Mouse (Mus musculus) stomach, embryonic 15.5 days (tissue): ENCODE measurements around the gene Cfap221. TPM values are rescaled to one million over a fixed set of nuclear protein-coding genes. Genes with fewer than 3 reads are reported as not detected.
A peak's percentile ranks its signal among the peaks of the same experiment; 100 is the strongest.

Experiments
- ATAC-seq: fragments of 200-750 bp; cut with Nextera tagmentation; 2 replicates; pipeline ENCODE4 v1.8.0; 2017; ENCODE audit warnings: low read depth, moderate number of reproducible peaks, moderate TSS enrichment; ENCODE audit not compliant: insufficient read depth, low FRiP score
- H3K27ac ChIP-seq: fragments of 300-500 bp; sonication (generic); 2 replicates; pipeline ENCODE4 v1.5.1; 2015; ENCODE audit warnings: mild to moderate bottlenecking, inconsistent platforms
- H3K27me3 ChIP-seq: fragments of 300-500 bp; sonication (generic); replicated peaks from 2 replicates; pipeline ENCODE4 v1.6.1; 2015; ENCODE audit warnings: inconsistent platforms
- H3K36me3 ChIP-seq: fragments of 300-500 bp; sonication (generic); 2 replicates; pipeline ENCODE4 v1.6.1; 2015; ENCODE audit warnings: inconsistent platforms
- H3K4me1 ChIP-seq: fragments of 300-500 bp; sonication (generic); 2 replicates; pipeline ENCODE4 v1.6.1; 2015; ENCODE audit warnings: inconsistent platforms
- H3K4me2 ChIP-seq: fragments of 300-500 bp; sonication (generic); 2 replicates; pipeline ENCODE4 v1.6.1; 2015; ENCODE audit warnings: mild to moderate bottlenecking, inconsistent platforms
- H3K4me3 ChIP-seq: fragments of 300-500 bp; sonication (generic); replicated peaks from 2 replicates; pipeline ENCODE4 v1.5.1; 2015; ENCODE audit warnings: inconsistent platforms
- H3K9ac ChIP-seq: fragments of 300-500 bp; sonication (generic); 2 replicates; pipeline ENCODE4 v1.6.1; 2015; ENCODE audit warnings: inconsistent platforms
- H3K9me3 ChIP-seq: fragments of 300-500 bp; sonication (generic); 2 replicates; pipeline ENCODE4 v1.6.1; 2016; ENCODE audit warnings: inconsistent platforms
- WGBS: fragments of 180-500 bp; shearing (Covaris S2); methylation state at CpG from one replicate; pipeline ENCODE4 v1.1.7; 2015; 5-methylcytosine and 5-hydroxymethylcytosine counted together
- polyA plus RNA-seq: library from polyadenylated mRNA; unstranded; fragments of >200 nt; fragmentation: Nextera tagmentation; extraction: Ambion mirVana; gene quantifications from 2 replicates; pipeline ENCODE4 v1.2.1, GENCODE M21; 2015

The Cfap221 gene
- polyA plus RNA-seq, result 0.24 TPM in 1 of 2 replicates, not detected in the other

DNA sequence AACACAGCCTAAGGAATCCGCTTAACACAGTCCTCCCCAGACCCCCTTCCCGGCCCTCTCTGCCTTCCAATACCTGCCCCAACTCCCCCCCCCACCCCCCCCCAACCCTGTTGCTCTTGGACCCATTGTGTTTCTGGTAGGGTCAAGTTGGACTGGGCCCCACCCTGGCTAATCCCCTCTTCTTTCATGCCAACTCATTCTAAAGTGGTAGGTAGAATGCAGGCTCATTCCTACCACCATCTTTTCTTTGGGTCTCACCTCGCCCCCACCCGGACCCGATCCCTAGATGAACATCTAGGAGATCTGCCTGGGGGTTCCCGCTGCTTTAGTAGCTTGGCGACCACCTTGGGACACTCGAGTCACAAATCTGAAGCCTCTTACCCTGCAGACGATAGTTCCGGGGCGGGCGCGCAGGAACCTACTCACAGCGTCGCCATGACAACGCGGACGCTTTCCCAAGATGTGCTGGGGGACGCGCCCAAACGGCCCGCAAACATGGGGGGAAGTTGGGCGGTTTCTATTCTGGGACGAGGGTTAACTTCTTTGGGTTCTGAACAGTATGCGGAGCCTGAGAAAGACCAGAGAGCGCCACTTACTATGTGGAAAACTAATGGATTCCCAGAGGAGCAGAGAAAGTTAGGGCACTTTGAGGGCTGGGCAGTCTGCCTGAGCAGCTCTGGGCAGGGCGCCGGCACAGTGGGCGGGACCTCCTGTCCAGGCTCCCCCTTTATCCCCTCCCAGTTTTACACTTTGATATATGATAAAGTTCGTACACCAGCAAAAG, at the start of gene Cfap221:
TSS of gene Cfap221 (minus strand) at position 437 of the 784 bp plus-strand sequence.
- peak; percentile 92 for ATAC-seq
- H3K4me2 ChIP-seq, result peak within 1 kb of the TSS; percentile 71
- no peaks in the 10 kb centered on the region for H3K4me1 ChIP-seq
- no peaks in the 10 kb centered on the region for H3K36me3 ChIP-seq
- WGBS, result 6% methylated on average over 30 of the region's 30 CpGs
- H3K9me3 ChIP-seq, result no peaks in the 10 kb centered on the region
- H3K9ac ChIP-seq, result no peak within 1 kb of the TSS
- no peaks in the 10 kb centered on the region for H3K27me3 ChIP-seq
- H3K4me3 ChIP-seq, result peak within 1 kb of the TSS; percentile 46
- H3K27ac ChIP-seq, result no peak within 1 kb of the TSS

DNA sequence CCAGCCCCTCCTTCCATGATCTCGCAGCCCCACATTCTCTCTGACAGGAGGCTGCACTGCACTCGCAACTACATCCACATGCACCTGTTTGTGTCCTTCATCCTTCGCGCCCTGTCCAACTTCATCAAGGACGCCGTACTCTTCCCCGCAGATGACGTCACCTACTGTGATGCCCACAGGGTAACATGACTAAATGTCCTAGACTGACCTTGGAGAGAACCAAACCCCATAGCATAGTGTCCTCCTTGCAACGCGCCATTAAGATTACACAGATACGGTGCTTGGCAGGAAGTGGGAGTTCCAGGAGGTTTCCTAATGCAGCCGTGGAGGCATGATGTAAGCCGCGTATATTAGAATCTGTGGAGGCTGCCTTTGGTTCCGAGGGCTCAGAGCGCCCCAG, 47.5 kb upstream of the Cfap221 start:
- Histone ChIP-seq H3K36me3 (no peaks in the 10 kb centered on the region), H3K9ac (no peak overlapping the region), H3K4me2 (no peak overlapping the region), H3K27ac (no peak overlapping the region), H3K4me3 (no peak overlapping the region), H3K27me3 (no peaks in the 10 kb centered on the region), H3K4me1 (no peaks in the 10 kb centered on the region), H3K9me3 (no peaks in the 10 kb centered on the region)
- ATAC-seq, result no peak
- 79% methylated on average over 16 of the region's 16 CpGs for WGBS

GRCm38 (mm10) chr1:120042421-120042820, 45.4 kb upstream of the Cfap221 start:
- Histone ChIP-seq H3K9me3 (no peaks in the 10 kb centered on the region), H3K4me1 (no peaks in the 10 kb centered on the region), H3K27me3 (no peaks in the 10 kb centered on the region), H3K4me2 (no peak overlapping the region), H3K4me3 (no peak overlapping the region), H3K36me3 (no peaks in the 10 kb centered on the region), H3K9ac (no peak overlapping the region), H3K27ac (no peak overlapping the region)
- ATAC-seq, result no peak
- 76% methylated on average over 8 of the region's 8 CpGs for WGBS

DNA sequence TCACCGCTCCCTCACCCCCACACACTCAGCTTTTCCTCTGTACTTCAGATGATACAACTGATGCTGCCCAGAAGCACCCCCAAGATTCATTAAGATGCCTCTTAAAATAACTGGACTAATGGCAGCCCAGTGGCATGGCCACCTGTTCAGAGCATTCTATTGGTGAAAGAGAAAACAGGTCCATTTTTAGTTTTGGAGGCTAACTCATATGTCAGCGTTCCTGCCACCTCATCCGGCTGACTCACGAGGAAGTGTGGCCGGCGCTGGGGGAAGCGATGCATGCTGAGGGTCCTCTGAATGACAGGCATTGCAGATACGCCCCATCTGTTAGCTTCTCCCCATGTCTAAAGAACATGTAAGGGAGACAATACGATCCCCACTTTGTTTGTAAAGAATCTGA, 41.6 kb upstream of the Cfap221 start:
- ATAC-seq, result no peak
- no peaks in the 10 kb centered on the region for H3K4me1 ChIP-seq
- no peaks in the 10 kb centered on the region for H3K36me3 ChIP-seq

DNA sequence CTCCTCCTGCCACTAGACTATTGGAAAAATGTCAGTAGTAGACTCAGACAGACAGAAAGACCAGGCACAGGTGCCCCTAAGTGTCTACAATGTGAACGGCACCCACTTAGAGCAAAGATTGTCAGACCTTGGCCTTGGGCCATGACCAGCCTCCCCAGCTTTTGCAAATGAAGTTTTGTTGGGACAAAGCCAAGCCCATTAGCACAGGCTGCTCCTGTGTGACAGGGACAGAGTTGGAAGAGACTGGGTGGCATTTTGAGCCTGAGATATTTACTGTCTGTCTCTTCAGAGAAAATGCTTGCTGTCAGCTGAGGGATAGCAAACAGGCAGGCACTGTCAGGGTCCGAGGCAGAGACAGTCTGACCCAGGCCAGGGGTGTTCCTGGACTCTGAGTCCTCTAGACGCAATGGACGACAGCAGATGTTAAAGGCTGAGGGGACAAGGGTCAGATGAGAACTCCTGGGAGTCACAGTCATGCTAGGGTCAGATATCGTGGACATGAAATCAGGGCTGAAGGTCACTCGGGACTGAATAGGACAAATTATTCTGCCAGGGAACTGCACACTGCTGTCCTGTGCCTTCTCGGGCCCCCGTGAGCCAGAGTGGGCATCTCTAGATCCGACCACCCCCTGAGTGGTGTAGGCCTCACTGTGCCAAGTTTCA, 40.1 kb upstream of the Cfap221 start:
- 63% methylated on average over 9 of the region's 9 CpGs for WGBS
- Histone ChIP-seq H3K27ac (no peak overlapping the region), H3K27me3 (no peaks in the 10 kb centered on the region), H3K9ac (no peak overlapping the region), H3K4me2 (no peak overlapping the region), H3K4me3 (no peak overlapping the region), H3K4me1 (no peaks in the 10 kb centered on the region; the same call in 1 of the 2 replicates), H3K9me3 (no peaks in the 10 kb centered on the region), H3K36me3 (no peaks in the 10 kb centered on the region)
- ATAC-seq, result no peak

More for the DNA sequence above, 41.6 kb upstream of the Cfap221 start:
- 81% methylated on average over 9 of the region's 9 CpGs for WGBS
- H3K9ac ChIP-seq, result no peak overlapping the region
- no peaks in the 10 kb centered on the region for H3K9me3 ChIP-seq
- no peak overlapping the region for H3K27ac ChIP-seq
- H3K4me3 ChIP-seq, result no peak overlapping the region
- H3K4me2 ChIP-seq, result no peak overlapping the region
- H3K27me3 ChIP-seq, result no peaks in the 10 kb centered on the region

DNA sequence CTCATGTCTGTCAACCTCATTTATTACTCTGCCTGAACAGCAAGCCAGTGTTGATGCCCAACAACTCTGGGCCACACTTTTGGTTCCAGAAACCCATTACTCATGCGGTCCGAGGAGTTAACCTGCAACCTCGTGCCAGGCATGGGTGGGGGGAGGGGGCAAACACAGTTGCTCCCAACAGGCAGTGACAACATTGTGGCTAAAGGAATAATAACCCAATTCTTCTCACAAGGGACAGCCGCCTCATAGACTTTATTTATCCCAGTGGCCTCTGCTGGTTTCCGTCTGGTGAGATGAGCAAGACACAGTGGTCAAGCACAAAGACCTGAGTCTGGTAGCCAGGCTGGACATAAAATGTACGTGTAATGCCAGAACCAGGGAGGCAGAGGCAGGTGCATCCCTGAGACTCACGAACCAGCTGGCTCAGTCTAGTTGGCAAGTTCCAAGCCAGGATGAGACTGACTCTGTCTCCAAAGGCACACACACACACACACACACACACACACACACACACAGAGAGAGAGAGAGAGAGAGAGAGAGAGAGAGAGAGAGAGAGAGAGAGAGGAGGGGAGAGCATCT, 38.5 kb upstream of the Cfap221 start:
- H3K36me3 ChIP-seq, result no peaks in the 10 kb centered on the region
- no peak for ATAC-seq
- H3K9ac ChIP-seq, result no peak overlapping the region
- no peaks in the 10 kb centered on the region for H3K27me3 ChIP-seq
- no peak overlapping the region for H3K27ac ChIP-seq
- H3K4me2 ChIP-seq, result no peak overlapping the region
- 69% methylated on average over 7 of the region's 7 CpGs for WGBS
- H3K9me3 ChIP-seq, result no peaks in the 10 kb centered on the region
- H3K4me3 ChIP-seq, result no peak overlapping the region
- no peaks in the 10 kb centered on the region; the same call in 1 of the 2 replicates for H3K4me1 ChIP-seq

DNA sequence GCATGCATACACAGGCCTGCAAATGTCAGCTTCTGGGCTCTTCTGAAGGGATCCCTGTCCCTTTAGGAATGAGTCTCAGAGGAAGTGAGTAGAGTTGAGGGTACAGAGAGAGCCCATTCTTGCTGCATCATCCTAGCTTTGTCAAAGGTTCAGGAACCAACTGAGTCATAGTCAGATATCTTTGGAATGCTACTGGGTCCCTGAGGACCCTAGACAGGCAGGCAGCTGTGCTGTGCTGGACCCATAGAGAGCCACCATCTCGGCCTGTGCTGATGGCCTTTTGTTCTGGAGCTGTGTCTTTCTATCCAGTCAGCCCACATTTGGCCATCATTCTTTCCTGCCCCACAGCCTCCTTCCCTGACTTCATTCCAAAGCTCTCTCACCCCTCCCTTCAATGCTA, 37.8 kb upstream of the Cfap221 start:
- Histone ChIP-seq H3K4me3 (no peak overlapping the region), H3K4me2 (no peak overlapping the region), H3K36me3 (no peaks in the 10 kb centered on the region), H3K9ac (no peak overlapping the region), H3K27me3 (no peaks in the 10 kb centered on the region), H3K27ac (no peak overlapping the region), H3K4me1 (no peaks in the 10 kb centered on the region; the same call in 1 of the 2 replicates), H3K9me3 (no peaks in the 10 kb centered on the region)
- ATAC-seq, result no peak
- 71% methylated on average over 1 of the region's 1 CpGs for WGBS

- Histone ChIP-seq H3K4me1 (no peaks in the 10 kb centered on the region; the same call in 1 of the 2 replicates), H3K4me2 (no peak overlapping the region), H3K27ac (no peak overlapping the region), H3K4me3 (no peak overlapping the region), H3K9ac (no peak overlapping the region), H3K9me3 (no peaks in the 10 kb centered on the region), H3K27me3 (no peaks in the 10 kb centered on the region), H3K36me3 (no peaks in the 10 kb centered on the region)
- ATAC-seq, result no peak
- WGBS, result 62% methylated on average over 2 of the region's 2 CpGs
Measured at GRCm38 (mm10) chr1:120033469-120033854, 36.4 kb upstream of the Cfap221 start.

GRCm38 (mm10) chr1:120032804-120033468, 35.9 kb upstream of the Cfap221 start:
- Histone ChIP-seq H3K36me3 (no peaks in the 10 kb centered on the region), H3K4me1 (no peaks in the 10 kb centered on the region; the same call in 1 of the 2 replicates), H3K27me3 (no peaks in the 10 kb centered on the region), H3K9me3 (no peaks in the 10 kb centered on the region), H3K4me2 (no peak overlapping the region), H3K9ac (no peak overlapping the region), H3K4me3 (no peak overlapping the region), H3K27ac (no peak overlapping the region)
- peak; percentile 74 for ATAC-seq
- WGBS, result 35% methylated on average over 10 of the region's 10 CpGs

GRCm38 (mm10) chr1:120030474-120030873, 33.4 kb upstream of the Cfap221 start:
- no peak for ATAC-seq
- no peak overlapping the region for H3K4me3 ChIP-seq

GRCm38 (mm10) chr1:120027693-120028092, 30.7 kb upstream of the Cfap221 start:
- Histone ChIP-seq H3K9ac (no peak overlapping the region), H3K4me1 (no peaks in the 10 kb centered on the region), H3K27ac (no peak overlapping the region), H3K27me3 (no peaks in the 10 kb centered on the region), H3K36me3 (no peaks in the 10 kb centered on the region), H3K4me3 (no peak overlapping the region), H3K9me3 (no peaks in the 10 kb centered on the region), H3K4me2 (no peak overlapping the region)
- 68% methylated on average over 4 of the region's 4 CpGs for WGBS
- ATAC-seq, result no peak

More at GRCm38 (mm10) chr1:120030474-120030873, 33.4 kb upstream of the Cfap221 start:
- Histone ChIP-seq H3K36me3 (no peaks in the 10 kb centered on the region), H3K9me3 (no peaks in the 10 kb centered on the region), H3K4me2 (no peak overlapping the region), H3K4me1 (no peaks in the 10 kb centered on the region; the same call in 1 of the 2 replicates), H3K9ac (no peak overlapping the region), H3K27ac (no peak overlapping the region), H3K27me3 (no peaks in the 10 kb centered on the region)
- WGBS, result 83% methylated on average over 3 of the region's 3 CpGs
